Mouse (Mus musculus) limb, embryonic 15.5 days (tissue): ENCODE data around the gene Mogat1. TPM values are rescaled to one million over a fixed set of nuclear protein-coding genes. Genes with fewer than 3 reads are reported as not detected.

ENCODE experiments used
- polyA plus RNA-seq: library from polyadenylated mRNA; unstranded; fragments of >200 nt; fragmentation: Nextera tagmentation; extraction: Ambion mirVana; gene quantifications from 2 replicates; pipeline ENCODE4 v1.2.1, GENCODE M21; 2015

Mogat1 gene
- polyA plus RNA-seq, 1 experiment from 2014 or later, result 0.19 TPM

Other genes with a start within 250 kb of the Mogat1 start
- gene Sgpp2, start 200.6 kb upstream of the Mogat1 start, polyA plus RNA-seq, result 0.35 and 0.70 TPM in 2 replicates
- gene Farsb, start 22.1 kb upstream of the Mogat1 start, polyA plus RNA-seq, result 125 and 127 TPM in 2 replicates
- 0.06 and 0.07 TPM in 2 replicates for gene BC035947, start 1.2 kb downstream of the Mogat1 start, polyA plus RNA-seq
- 55.5 and 62.2 TPM in 2 replicates for gene Acsl3, start 146.8 kb downstream of the Mogat1 start, polyA plus RNA-seq
- gene Utp14b, start 147.0 kb downstream of the Mogat1 start, polyA plus RNA-seq, result 2.7 and 3.6 TPM in 2 replicates